Mouse (Mus musculus) limb, embryonic 11.5 days (tissue): ENCODE results near the gene Dnmt3a. TPM values are rescaled to one million over a fixed set of nuclear protein-coding genes. Genes with fewer than 3 reads are reported as not detected.

Source experiments
- ATAC-seq: fragments of 200-750 bp; cut with Nextera tagmentation; 2 replicates; pipeline ENCODE4 v1.8.0; 2017; ENCODE audit warnings: low read depth; ENCODE audit not compliant: insufficient number of reproducible peaks, low FRiP score, low TSS enrichment
- DNase-seq: peaks from one replicate; pipeline ENCODE4 v3.0.0-alpha.2; 2015; ENCODE audit warnings: low spot score
- H3K27ac ChIP-seq: fragments of 300-500 bp; sonication (generic); replicated peaks from 2 replicates; pipeline ENCODE4 v1.5.1; 2014; ENCODE audit warnings: low read depth, mild to moderate bottlenecking, low read length
- H3K27me3 ChIP-seq: fragments of 300-500 bp; sonication (generic); 2 replicates; pipeline ENCODE4 v1.6.1; 2014; ENCODE audit warnings: mild to moderate bottlenecking, low read length, mixed read lengths; ENCODE audit not compliant: control insufficient read depth, insufficient read depth
- H3K36me3 ChIP-seq: fragments of 300-500 bp; sonication (generic); 2 replicates; pipeline ENCODE4 v1.6.1; 2014; ENCODE audit warnings: mild to moderate bottlenecking, low read length, moderate library complexity, mixed read lengths; ENCODE audit not compliant: control insufficient read depth, insufficient read depth
- H3K4me1 ChIP-seq: fragments of 300-500 bp; sonication (generic); 2 replicates; pipeline ENCODE4 v1.6.1; 2014; ENCODE audit warnings: low read length, mixed read lengths; ENCODE audit not compliant: control insufficient read depth, insufficient read depth
- H3K4me2 ChIP-seq: fragments of 300-500 bp; sonication (generic); 2 replicates; pipeline ENCODE4 v1.6.1; 2014; ENCODE audit warnings: low read depth, mild to moderate bottlenecking, moderate library complexity; ENCODE audit not compliant: severe bottlenecking
- H3K4me3 ChIP-seq: fragments of 300-500 bp; sonication (generic); 2 replicates; pipeline ENCODE4 v1.5.1; 2014; ENCODE audit warnings: low read depth, low read length
- H3K9ac ChIP-seq: fragments of 300-500 bp; sonication (generic); 2 replicates; pipeline ENCODE4 v1.6.1; 2014; ENCODE audit warnings: mild to moderate bottlenecking, low read length
- H3K9me3 ChIP-seq: fragments of 300-500 bp; sonication (generic); 2 replicates; pipeline ENCODE4 v1.6.1; 2016; ENCODE audit warnings: low read length; ENCODE audit not compliant: control insufficient read depth
- WGBS: fragments of 180-500 bp; shearing (Covaris S2); extraction: QIAGEN DNeasy Blood & Tissue Kit; methylation state at CpG from one replicate; pipeline ENCODE4 v1.1.7; 2014; 5-methylcytosine and 5-hydroxymethylcytosine counted together
- polyA plus RNA-seq: library from polyadenylated mRNA; unstranded; fragments of >200 nt; fragmentation: Nextera tagmentation; extraction: Ambion mirVana; gene quantifications from 2 replicates; pipeline ENCODE4 v1.2.1, GENCODE M21; 2014

The Dnmt3a gene
- polyA plus RNA-seq, 1 experiment from 2014 or later, result 158 TPM

DNA sequence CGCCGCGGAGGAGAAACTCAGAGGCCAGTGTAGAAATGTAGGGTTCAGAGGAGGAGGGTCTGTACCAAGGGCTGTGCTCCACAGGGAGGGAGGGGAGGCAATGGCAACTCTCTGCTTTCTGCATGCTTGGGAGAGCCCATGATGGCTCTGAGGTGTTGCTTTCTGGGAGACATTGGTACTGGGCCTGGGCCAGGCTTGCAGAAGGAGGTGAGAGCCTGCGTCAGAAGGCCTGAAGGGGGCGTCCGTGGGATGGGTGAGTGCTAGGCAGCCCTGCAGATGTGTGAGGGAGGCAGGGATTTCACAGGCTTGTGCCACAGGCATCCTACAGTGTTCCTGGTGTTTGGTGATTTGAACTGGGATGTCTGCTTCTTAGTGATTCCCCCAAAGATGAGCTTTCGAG is 11.2 kb downstream of the Dnmt3a start:
- H3K36me3 ChIP-seq, result no peaks in the 10 kb centered on the region
- no peak overlapping the region for H3K9ac ChIP-seq
- ATAC-seq (no peak), DNase-seq (no peak)
- H3K4me1 ChIP-seq, result 0 out of 2 replicates have a peak, but pooled peaks cover 4% of the 10 kb centered on the region
- no peak overlapping the region for H3K27ac ChIP-seq
- no peak overlapping the region for H3K4me3 ChIP-seq
- WGBS, result 52% methylated on average over 7 of the region's 7 CpGs
- H3K4me2 ChIP-seq, result no peak overlapping the region
- H3K27me3 ChIP-seq, result no peaks in the 10 kb centered on the region
- H3K9me3 ChIP-seq, result no peaks in the 10 kb centered on the region

- H3K9ac ChIP-seq, result no peak overlapping the region
- WGBS, result 92% methylated on average over 5 of the region's 5 CpGs
- H3K9me3 ChIP-seq, result no peaks in the 10 kb centered on the region
- no peaks in the 10 kb centered on the region for H3K27me3 ChIP-seq
- no peak for ATAC-seq
- 0 out of 2 replicates have a peak, but pooled peaks cover under 1% of the 10 kb centered on the region for H3K4me1 ChIP-seq
- no peak overlapping the region for H3K27ac ChIP-seq
- H3K4me3 ChIP-seq, result no peak overlapping the region
- no peak for DNase-seq
- H3K4me2 ChIP-seq, result no peak overlapping the region
- no peaks in the 10 kb centered on the region for H3K36me3 ChIP-seq
Observed at GRCm38 (mm10) chr12:3817566-3817965, 11.8 kb downstream of the Dnmt3a start.

GRCm38 (mm10) chr12:3819899-3820298 is 14.1 kb downstream of the Dnmt3a start:
- Histone ChIP-seq H3K4me2 (no peak overlapping the region), H3K36me3 (no peaks in the 10 kb centered on the region), H3K27me3 (no peaks in the 10 kb centered on the region), H3K9me3 (no peaks in the 10 kb centered on the region), H3K4me1 (no peaks in the 10 kb centered on the region), H3K27ac (no peak overlapping the region), H3K9ac (no peak overlapping the region), H3K4me3 (no peak overlapping the region)
- no peak for DNase-seq
- 61% methylated on average over 4 of the region's 4 CpGs for WGBS
- ATAC-seq, result no peak

DNA sequence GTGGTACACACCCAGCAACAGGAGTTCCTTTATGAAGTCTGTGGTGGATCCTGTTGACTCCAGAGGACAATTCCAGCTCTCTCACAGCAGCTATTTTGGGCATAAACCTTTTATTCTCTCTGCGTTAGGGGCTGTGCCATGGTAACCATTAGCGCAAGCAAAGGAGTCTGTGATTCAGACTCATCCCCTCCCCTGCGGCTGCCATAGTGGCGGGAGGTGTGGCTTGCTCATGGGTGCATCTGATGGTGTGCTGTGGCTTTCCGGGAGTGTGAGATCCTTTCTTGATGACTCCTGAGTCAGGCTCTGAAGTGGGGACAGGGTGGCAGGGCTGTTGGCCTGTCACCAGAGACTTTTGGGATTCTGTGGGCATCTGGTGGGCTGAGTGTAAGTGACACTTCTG is 17.6 kb downstream of the Dnmt3a start:
- H3K4me2 ChIP-seq, result no peak overlapping the region
- no peak for DNase-seq
- H3K9me3 ChIP-seq, result no peaks in the 10 kb centered on the region
- no peaks in the 10 kb centered on the region for H3K4me1 ChIP-seq
- no peak overlapping the region for H3K9ac ChIP-seq
- H3K4me3 ChIP-seq, result no peak overlapping the region
- H3K27ac ChIP-seq, result no peak overlapping the region
- no peak for ATAC-seq
- no peaks in the 10 kb centered on the region for H3K27me3 ChIP-seq
- WGBS, result 84% methylated on average over 5 of the region's 5 CpGs
- H3K36me3 ChIP-seq, result no peaks in the 10 kb centered on the region

DNA sequence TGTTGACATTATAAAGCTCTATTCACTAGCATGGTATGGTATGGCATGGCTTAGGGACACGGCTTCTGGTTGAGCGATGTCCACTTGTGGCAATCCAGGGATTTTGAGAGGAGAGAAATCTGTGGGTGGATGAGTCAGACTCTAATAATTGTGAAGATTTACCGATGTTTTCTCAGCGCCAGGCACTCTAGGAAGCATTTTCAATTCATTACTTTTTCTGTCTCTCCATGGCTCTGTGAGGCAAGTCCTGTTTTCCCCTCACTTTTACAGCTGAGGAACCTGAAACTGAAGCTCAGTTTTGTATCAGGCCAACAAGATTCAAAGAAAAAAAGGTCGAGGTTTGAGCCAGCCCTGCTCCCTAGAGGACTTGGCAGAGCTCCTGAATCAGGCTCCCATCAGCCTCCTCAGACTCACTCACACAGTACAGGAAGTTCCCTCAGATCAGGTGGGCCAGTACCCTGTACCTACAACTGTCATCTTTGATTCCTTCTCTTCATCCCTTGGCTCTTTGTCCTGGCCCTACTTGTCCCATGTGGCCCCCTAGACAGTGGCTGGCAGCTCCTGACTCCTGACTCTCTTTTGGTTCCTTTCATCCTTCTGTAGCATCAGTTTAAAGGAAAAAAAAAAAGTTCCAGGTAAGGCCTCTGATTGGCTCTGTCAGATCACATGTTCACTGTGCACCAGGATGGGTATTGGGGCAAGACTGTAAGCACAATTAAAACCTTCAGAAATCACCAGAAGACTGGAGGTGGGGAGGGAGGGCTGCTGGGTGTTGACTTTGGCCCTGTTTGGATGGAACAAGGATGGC is 19.3 kb downstream of the Dnmt3a start:
- DNase-seq (no peak), ATAC-seq (no peak)
- Histone ChIP-seq H3K9ac (no peak overlapping the region), H3K4me1 (no peaks in the 10 kb centered on the region), H3K27me3 (no peaks in the 10 kb centered on the region), H3K4me3 (no peak overlapping the region), H3K36me3 (no peaks in the 10 kb centered on the region), H3K4me2 (no peak overlapping the region), H3K9me3 (no peaks in the 10 kb centered on the region), H3K27ac (no peak overlapping the region)
- WGBS, result 80% methylated on average over 5 of the region's 5 CpGs

- ATAC-seq (no peak), DNase-seq (no peak)
- Histone ChIP-seq H3K27me3 (no peaks in the 10 kb centered on the region), H3K9ac (no peak overlapping the region), H3K4me2 (no peak overlapping the region), H3K27ac (no peak overlapping the region), H3K4me1 (no peaks in the 10 kb centered on the region), H3K4me3 (no peak overlapping the region), H3K36me3 (no peaks in the 10 kb centered on the region), H3K9me3 (no peaks in the 10 kb centered on the region)
- 30% methylated on average over 12 of the region's 12 CpGs for WGBS
Observed at GRCm38 (mm10) chr12:3825714-3826080, 19.9 kb downstream of the Dnmt3a start.

DNA sequence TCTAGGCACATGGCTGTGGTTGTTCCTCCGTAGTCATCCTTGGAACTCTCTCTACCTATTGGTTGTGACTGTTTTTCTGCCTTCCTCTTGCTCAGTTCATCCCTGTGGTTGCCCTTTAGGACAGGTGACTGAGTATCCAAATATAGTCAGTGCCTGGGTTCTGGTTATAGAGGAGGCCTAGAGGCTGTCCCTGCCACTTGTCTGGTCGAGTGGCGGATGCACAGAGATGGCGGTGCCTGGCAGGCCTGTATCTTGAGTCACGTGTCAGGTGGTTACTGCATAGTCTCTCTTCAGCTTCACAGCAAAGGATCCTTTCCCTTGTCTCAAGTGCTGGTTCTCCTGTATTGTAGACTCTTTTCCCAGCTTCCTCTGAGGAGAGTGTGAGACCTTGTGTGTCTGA is 22.0 kb downstream of the Dnmt3a start:
- DNase-seq, result no peak
- 89% methylated on average over 5 of the region's 5 CpGs for WGBS
- 0 out of 2 replicates have a peak, but pooled peaks cover 2% of the 10 kb centered on the region for H3K4me1 ChIP-seq
- no peak for ATAC-seq
- H3K36me3 ChIP-seq, result no peaks in the 10 kb centered on the region
- H3K4me3 ChIP-seq, result no peak overlapping the region
- no peak overlapping the region for H3K27ac ChIP-seq
- H3K9ac ChIP-seq, result no peak overlapping the region
- H3K4me2 ChIP-seq, result no peak overlapping the region
- H3K27me3 ChIP-seq, result no peaks in the 10 kb centered on the region
- no peaks in the 10 kb centered on the region for H3K9me3 ChIP-seq

DNA sequence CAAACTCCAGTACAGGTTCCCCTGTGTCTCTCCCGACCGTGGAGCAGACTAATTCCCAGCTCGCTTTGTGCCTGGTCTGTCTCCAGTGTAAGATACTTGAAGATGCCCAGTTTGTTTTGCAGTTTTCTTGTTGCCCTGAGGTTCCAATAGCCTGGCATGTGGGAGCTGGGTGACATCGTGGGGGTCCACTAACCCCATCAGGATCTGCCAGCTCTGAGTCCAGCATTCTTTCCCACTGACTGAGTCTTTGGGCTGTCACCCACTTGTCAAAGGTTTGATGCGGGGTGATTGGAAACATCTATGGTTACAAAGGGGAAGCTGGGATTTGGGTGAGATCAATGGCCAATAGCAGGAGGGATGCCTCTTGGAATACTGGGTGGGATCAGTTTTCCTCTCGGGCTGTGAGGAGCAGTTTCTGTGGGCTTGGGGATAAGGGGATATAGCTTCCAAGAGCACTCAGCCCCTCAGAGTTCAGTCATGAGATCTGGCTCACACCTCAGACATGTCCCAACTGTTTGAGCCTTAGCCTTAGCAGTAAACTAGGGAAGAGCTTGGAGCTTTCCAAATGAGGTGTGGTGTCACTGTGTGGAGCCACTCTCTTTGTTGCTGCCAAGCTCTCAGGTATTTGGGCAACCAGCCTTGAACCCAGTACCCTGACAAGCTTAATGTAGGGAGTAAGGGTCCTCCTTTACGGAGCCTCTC is 27.4 kb downstream of the Dnmt3a start:
- Histone ChIP-seq H3K9me3 (no peaks in the 10 kb centered on the region), H3K27ac (peak overlapping the region; percentile 79; the same call in 1 of the 2 replicates), H3K9ac (peak overlapping the region; percentile 52; the same call in 1 of the 2 replicates), H3K4me2 (0 out of 2 replicates have a peak overlapping the region, but pooled peaks have one; percentile 36), H3K36me3 (no peaks in the 10 kb centered on the region; the same call in 1 of the 2 replicates), H3K4me3 (no peak overlapping the region), H3K27me3 (no peaks in the 10 kb centered on the region), H3K4me1 (peaks cover 27% of the 10 kb centered on the region)
- DNase-seq, result no peak
- ATAC-seq, result no peak
- WGBS, result 64% methylated on average over 7 of the region's 7 CpGs
